Mouse (Mus musculus): Measurements from ENCODE around the gene Ing2. TPM values are rescaled to one million over a fixed set of nuclear protein-coding genes. Genes with fewer than 3 reads are reported as not detected.

Gene Ing2
- total and polyA plus RNA-seq, 3 experiments, result 18.6 to 363 (median 61.7) TPM

DNA sequence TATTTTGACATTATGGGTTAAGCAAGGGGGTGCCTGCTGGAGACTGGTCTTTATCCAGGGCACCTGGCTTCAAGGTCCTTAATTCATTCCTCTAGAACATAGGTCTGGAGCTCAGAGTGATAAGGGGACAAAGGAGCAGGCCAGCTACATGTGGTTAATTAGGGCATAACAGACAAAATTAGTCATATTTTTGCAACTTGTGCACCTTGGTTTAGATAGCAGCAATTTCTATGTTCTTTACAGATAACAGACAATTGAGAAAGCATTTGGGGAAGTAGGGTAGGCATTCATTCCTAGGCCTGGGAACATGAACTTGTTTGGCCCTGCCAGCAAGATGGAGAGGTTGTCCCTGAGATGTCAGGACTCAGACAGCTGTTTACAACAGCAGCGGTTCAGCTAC lies 54.2 kb downstream of the Ing2 start:
- peak; percentile 79 for DNase-seq (ENCODE audit: low read depth, low spot score)
- H3K4me3 ChIP-seq (ENCODE audit: control insufficient read depth in 1 of 2, insufficient read depth in 1 of 2, low read depth in 2 of 2, low read length in 2 of 2), result no peak overlapping the region
- H3K79me2 ChIP-seq (ENCODE audit: control insufficient read depth, insufficient read depth, low read length, poor library complexity), result no peaks in the 10 kb centered on the region
- peaks cover 0 to 10% of the 10 kb centered on the region in 2 experiments; a peak in 1 of 4 replicates for H3K4me1 ChIP-seq (ENCODE audit: control insufficient read depth in 1 of 2, insufficient read depth in 2 of 2, low read length in 2 of 2)
- no peak for TF ChIP-seq ZNF384 (IDR thresholded peaks at IDR 0.05; ENCODE audit: low read depth, low read length)
- 0 out of 2 replicates have a peak, but pooled peaks have one; percentile 42 for TF ChIP-seq JUND (IDR thresholded peaks at IDR 0.05; ENCODE audit: low read depth, low read length)
- no peak for TF ChIP-seq E2F4 (IDR thresholded peaks at IDR 0.05; ENCODE audit: borderline replicate concordance, low read depth, low read length)
- no peak for TF ChIP-seq CHD1 (IDR thresholded peaks at IDR 0.05; ENCODE audit: low read depth, low read length)
- TF ChIP-seq USF1 (IDR thresholded peaks at IDR 0.05; ENCODE audit: low read depth, low read length), result no peak
- no peak for TF ChIP-seq RAD21 (IDR thresholded peaks at IDR 0.05; ENCODE audit: low read depth, low read length)
- TF ChIP-seq NELFE (IDR thresholded peaks at IDR 0.05; ENCODE audit: low read depth, low read length), result no peak
- TF ChIP-seq EP300 (IDR thresholded peaks at IDR 0.05; ENCODE audit: low read depth in 1 of 2, low read length in 2 of 2), result peak; percentile 90 to 91
- TF ChIP-seq ZC3H11A (IDR thresholded peaks at IDR 0.05; ENCODE audit: low read depth, low read length), result no peak
- peak; percentile 33; the same call in 1 of the 2 replicates for TF ChIP-seq MAX (IDR thresholded peaks at IDR 0.05; ENCODE audit: low read length)
- peak; percentile 85 for TF ChIP-seq TAL1 (IDR thresholded peaks at IDR 0.05; ENCODE audit: low read length)
- no peak for TF ChIP-seq CTCF (IDR thresholded peaks at IDR 0.05 in 2 of 3, conservative IDR thresholded peaks at IDR 0.05 in 1 of 3; ENCODE audit: control insufficient read depth in 1 of 3, insufficient read depth in 1 of 3, low read depth in 2 of 3, low read length in 3 of 3, poor library complexity in 1 of 3, severe bottlenecking in 1 of 3)
- peak; percentile 78 for TF ChIP-seq TCF12 (IDR thresholded peaks at IDR 0.05; ENCODE audit: low read depth, low read length)
- TF ChIP-seq GATA1 (IDR thresholded peaks at IDR 0.05; ENCODE audit: low read depth, low read length), result peak; percentile 90
- peak; percentile 46; the same call in 1 of the 2 replicates for TF ChIP-seq MYB (IDR thresholded peaks at IDR 0.05; ENCODE audit: low read depth, low read length)
- peak; percentile 78 for TF ChIP-seq ETS1 (IDR thresholded peaks at IDR 0.05; ENCODE audit: low read depth, low read length)
- peak; percentile 70; the same call in 1 of the 2 replicates for TF ChIP-seq MYC (IDR thresholded peaks at IDR 0.05; ENCODE audit: low read depth, low read length)
- TF ChIP-seq SIN3A (IDR thresholded peaks at IDR 0.05; ENCODE audit: low read length), result peak; percentile 51; the same call in 1 of the 2 replicates
- no peak for TF ChIP-seq MAFK (IDR thresholded peaks at IDR 0.05; ENCODE audit: borderline replicate concordance, low read depth, low read length)
- no peak for TF ChIP-seq SMC3 (IDR thresholded peaks at IDR 0.05; ENCODE audit: low read depth, low read length)
- H3K27ac ChIP-seq (ENCODE audit: control insufficient read depth, low read depth, low read length), result peak overlapping the region; percentile 31; the same call in 1 of the 2 replicates
- H3K9ac ChIP-seq (ENCODE audit: control insufficient read depth, low read depth, low read length, poor library complexity, severe bottlenecking), result no peak overlapping the region
- H3K36me3 ChIP-seq (ENCODE audit: control insufficient read depth in 1 of 2, insufficient read depth in 2 of 2, low read length in 2 of 2), result peaks cover 0 to 2% of the 10 kb centered on the region in 2 experiments; a peak in 1 of 4 replicates
- H3K27me3 ChIP-seq (ENCODE audit: control insufficient read depth in 1 of 2, insufficient read depth in 2 of 2, low read length in 2 of 2), result no peaks in the 10 kb centered on the region
- H3K9me3 ChIP-seq (replicated peaks; ENCODE audit: insufficient read depth, low read length), result no peaks in the 10 kb centered on the region

Other genes with a start within 250 kb of the Ing2 start
- under 0.01 TPM in 1 of 2 replicates, not detected in the other for gene Stox2, start 229.2 kb downstream of the Ing2 start, total RNA-seq (2012; rRNA removed)
- not detected for gene Stox2, start 229.2 kb downstream of the Ing2 start, polyA plus RNA-seq (2012; ENCODE audit: insufficient read depth in 1 of 2, insufficient read length in 2 of 2, low read depth in 1 of 2, low replicate concordance in 2 of 2, missing spikeins in 1 of 2)
- gene Trappc11, start 142.1 kb downstream of the Ing2 start, total RNA-seq (2012; rRNA removed), result 22.8 and 22.9 TPM in 2 replicates
- 10 to 100 TPM in 1 of 2 experiments, not detected in 1; 30.1 TPM for gene Trappc11, start 142.1 kb downstream of the Ing2 start, polyA plus RNA-seq (2012; ENCODE audit: insufficient read depth in 1 of 2, insufficient read length in 2 of 2, low read depth in 1 of 2, low replicate concordance in 2 of 2, missing spikeins in 1 of 2)
- gene Rwdd4a, start 141.9 kb downstream of the Ing2 start, total RNA-seq (2012; rRNA removed), result 39.0 and 47.2 TPM in 2 replicates
- gene Rwdd4a, start 141.9 kb downstream of the Ing2 start, polyA plus RNA-seq (2012; ENCODE audit: insufficient read depth in 1 of 2, insufficient read length in 2 of 2, low read depth in 1 of 2, low replicate concordance in 2 of 2, missing spikeins in 1 of 2), result 10 to 100 TPM in 1 of 2 experiments, not detected in 1; 64.0 TPM
- gene Cdkn2aip, start 38.4 kb upstream of the Ing2 start, total RNA-seq (2012; rRNA removed), result 12.4 and 14.1 TPM in 2 replicates
- gene Cdkn2aip, start 38.4 kb upstream of the Ing2 start, polyA plus RNA-seq (2012; ENCODE audit: insufficient read depth in 1 of 2, insufficient read length in 2 of 2, low read depth in 1 of 2, low replicate concordance in 2 of 2, missing spikeins in 1 of 2), result 100 to 1,000 TPM in 1 of 2 experiments, 10 to 100 TPM in 1; 13.5 to 101 TPM
- gene Cldn24, start 146.6 kb upstream of the Ing2 start, total RNA-seq (2012; rRNA removed), result not detected in 2 replicates
- gene Cldn24, start 146.6 kb upstream of the Ing2 start, polyA plus RNA-seq (2012; ENCODE audit: insufficient read depth in 1 of 2, insufficient read length in 2 of 2, low read depth in 1 of 2, low replicate concordance in 2 of 2, missing spikeins in 1 of 2), result not detected
- gene Cldn22, start 148.9 kb upstream of the Ing2 start, total RNA-seq (2012; rRNA removed), result not detected in 2 replicates
- gene Cldn22, start 148.9 kb upstream of the Ing2 start, polyA plus RNA-seq (2012; ENCODE audit: insufficient read depth in 1 of 2, insufficient read length in 2 of 2, low read depth in 1 of 2, low replicate concordance in 2 of 2, missing spikeins in 1 of 2), result not detected